Mouse (Mus musculus) limb, embryonic 13.5 days (tissue): Measurements from ENCODE around the gene Spata3. TPM values are rescaled to one million over a fixed set of nuclear protein-coding genes. Genes with fewer than 3 reads are reported as not detected.
"Not testable (repeated sequence)": the region's sequence is repeated elsewhere in the genome, so short reads cannot be mapped to it uniquely, and the experiment has no call there.

Experiments used
- ATAC-seq: fragments of 200-750 bp; cut with Nextera tagmentation; 2 replicates; pipeline ENCODE4 v1.8.0; 2017; ENCODE audit warnings: low read depth, moderate number of reproducible peaks, moderate TSS enrichment; ENCODE audit not compliant: low FRiP score
- H3K27ac ChIP-seq: fragments of 300-500 bp; sonication (generic); 2 replicates; pipeline ENCODE4 v1.5.1; 2015; ENCODE audit warnings: inconsistent platforms, mild to moderate bottlenecking, moderate library complexity
- H3K27me3 ChIP-seq: fragments of 300-500 bp; sonication (generic); 2 replicates; pipeline ENCODE4 v1.6.1; 2015; ENCODE audit warnings: mild to moderate bottlenecking, inconsistent platforms
- H3K36me3 ChIP-seq: fragments of 300-500 bp; sonication (generic); 2 replicates; pipeline ENCODE4 v1.6.1; 2015; ENCODE audit warnings: inconsistent platforms, mild to moderate bottlenecking, moderate library complexity
- H3K4me1 ChIP-seq: fragments of 300-500 bp; sonication (generic); 2 replicates; pipeline ENCODE4 v1.6.1; 2015; ENCODE audit warnings: inconsistent platforms
- H3K4me2 ChIP-seq: fragments of 300-500 bp; sonication (generic); replicated peaks from 2 replicates; pipeline ENCODE4 v1.6.1; 2015; ENCODE audit warnings: inconsistent platforms, mild to moderate bottlenecking, moderate library complexity
- H3K4me3 ChIP-seq: fragments of 300-500 bp; sonication (generic); 2 replicates; pipeline ENCODE4 v1.5.1; 2015; ENCODE audit warnings: moderate library complexity, mild to moderate bottlenecking, inconsistent platforms
- H3K9ac ChIP-seq: fragments of 300-500 bp; sonication (generic); 2 replicates; pipeline ENCODE4 v1.6.1; 2015; ENCODE audit warnings: mild to moderate bottlenecking, inconsistent platforms
- H3K9me3 ChIP-seq: fragments of 300-500 bp; sonication (generic); 2 replicates; pipeline ENCODE4 v1.6.1; 2016; ENCODE audit warnings: inconsistent platforms
- WGBS: fragments of 180-500 bp; shearing (Covaris S2); methylation state at CpG from one replicate; pipeline ENCODE4 v1.1.7; 2015; 5-methylcytosine and 5-hydroxymethylcytosine counted together
- polyA plus RNA-seq: library from polyadenylated mRNA; unstranded; fragments of >200 nt; fragmentation: Nextera tagmentation; extraction: Ambion mirVana; gene quantifications from 2 replicates; pipeline ENCODE4 v1.2.1, GENCODE M21; 2015

The Spata3 gene
- polyA plus RNA-seq, 1 experiment from 2014 or later: not detected

DNA sequence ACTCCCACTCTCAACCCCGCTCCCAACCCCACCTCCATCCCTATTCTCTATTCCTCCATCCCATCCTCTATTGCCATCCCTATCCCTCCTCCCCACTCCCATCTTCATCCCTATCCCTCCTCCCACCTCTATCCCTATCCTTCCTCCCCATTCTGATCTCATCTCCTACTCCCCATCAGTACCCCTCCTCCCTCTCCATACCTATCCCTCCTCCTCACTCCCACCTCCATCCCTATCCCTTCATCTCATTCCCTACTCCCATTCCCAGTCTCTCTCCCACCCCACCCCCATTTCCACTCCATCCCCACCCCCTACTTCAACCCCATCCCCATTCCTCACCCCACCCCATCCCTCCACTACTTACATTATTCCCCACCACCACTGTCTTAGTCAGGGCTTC, 19.4 kb upstream of the Spata3 start:
- no peaks in the 10 kb centered on the region for H3K27me3 ChIP-seq
- WGBS: 96% methylated on average over 1 of the region's 1 CpGs

DNA sequence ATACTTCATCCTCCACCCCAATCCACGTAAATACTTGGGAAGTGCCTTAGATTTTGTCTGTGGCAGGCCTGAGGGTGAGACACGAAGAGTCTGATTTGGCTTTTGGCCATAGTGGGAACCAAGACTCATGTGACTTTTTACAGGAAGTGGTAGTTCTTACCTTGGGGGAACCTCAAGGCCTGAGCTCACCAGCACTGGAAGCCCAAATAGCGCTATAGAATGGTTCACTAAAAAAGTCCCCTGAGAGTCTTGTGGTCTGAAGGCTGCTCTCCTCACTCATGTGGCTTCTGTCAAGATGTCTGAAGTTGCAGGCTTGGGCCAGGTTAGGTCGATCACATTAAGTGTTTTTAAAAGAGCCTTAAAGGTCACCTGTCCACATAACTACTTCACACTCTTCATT, 18.6 kb upstream of the Spata3 start:
- H3K9ac ChIP-seq: no peak overlapping the region
- H3K27me3 ChIP-seq: no peaks in the 10 kb centered on the region
- WGBS: 82% methylated on average over 4 of the region's 4 CpGs
- no peak overlapping the region for H3K4me3 ChIP-seq
- no peaks in the 10 kb centered on the region for H3K36me3 ChIP-seq
- ATAC-seq: no peak
- no peaks in the 10 kb centered on the region for H3K4me1 ChIP-seq
- H3K4me2 ChIP-seq: no peak overlapping the region
- 0 out of 2 replicates have a peak, but pooled peaks cover 4% of the 10 kb centered on the region for H3K9me3 ChIP-seq
- H3K27ac ChIP-seq: no peak overlapping the region

More for the DNA sequence above, 19.4 kb upstream of the Spata3 start:
- no peak for ATAC-seq
- Histone ChIP-seq H3K4me2 (no peak overlapping the region), H3K9ac (no peak overlapping the region), H3K27ac (no peak overlapping the region), H3K4me3 (no peak overlapping the region), H3K36me3 (no peaks in the 10 kb centered on the region), H3K9me3 (0 out of 2 replicates have a peak, but pooled peaks cover 4% of the 10 kb centered on the region), H3K4me1 (no peaks in the 10 kb centered on the region)

DNA sequence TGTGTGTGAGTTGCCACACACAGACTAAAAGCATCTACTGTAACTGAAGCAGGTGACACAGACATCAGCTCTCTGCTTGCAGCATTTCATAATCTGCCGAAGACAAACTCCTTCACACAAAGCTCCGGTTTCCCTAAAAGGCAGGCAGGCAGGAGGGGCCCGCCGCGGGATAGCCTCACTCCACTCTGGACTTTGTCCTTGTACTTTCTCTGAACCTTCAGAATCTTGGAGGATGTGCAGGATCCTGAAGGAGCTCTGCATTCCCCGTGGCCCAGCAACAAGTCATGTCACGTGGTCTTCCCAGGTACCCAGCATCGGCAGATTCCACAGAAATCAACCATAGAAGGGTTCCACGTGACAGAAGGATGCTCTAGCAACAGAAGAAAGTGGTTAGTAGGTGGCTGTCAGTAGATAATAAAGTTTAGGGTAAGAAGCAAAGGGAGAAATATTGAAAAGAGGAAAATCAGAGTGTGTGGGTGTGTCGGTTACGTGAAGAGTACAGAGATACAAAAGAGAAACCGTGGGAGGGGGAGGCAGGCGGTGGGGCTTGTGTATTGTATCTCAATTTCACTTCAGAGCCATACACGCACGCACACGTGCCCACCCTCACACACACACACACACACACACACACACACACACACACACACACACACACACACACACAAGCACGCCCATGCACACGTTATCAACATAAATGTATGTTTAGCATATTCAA, 16.6 kb upstream of the Spata3 start:
- Histone ChIP-seq H3K4me3 (no peak overlapping the region), H3K27me3 (no peaks in the 10 kb centered on the region), H3K4me1 (no peaks in the 10 kb centered on the region), H3K36me3 (no peaks in the 10 kb centered on the region), H3K27ac (no peak overlapping the region), H3K4me2 (no peak overlapping the region), H3K9me3 (0 out of 2 replicates have a peak, but pooled peaks cover 4% of the 10 kb centered on the region), H3K9ac (no peak overlapping the region)
- no peak for ATAC-seq
- WGBS: 82% methylated on average over 18 of the region's 18 CpGs

DNA sequence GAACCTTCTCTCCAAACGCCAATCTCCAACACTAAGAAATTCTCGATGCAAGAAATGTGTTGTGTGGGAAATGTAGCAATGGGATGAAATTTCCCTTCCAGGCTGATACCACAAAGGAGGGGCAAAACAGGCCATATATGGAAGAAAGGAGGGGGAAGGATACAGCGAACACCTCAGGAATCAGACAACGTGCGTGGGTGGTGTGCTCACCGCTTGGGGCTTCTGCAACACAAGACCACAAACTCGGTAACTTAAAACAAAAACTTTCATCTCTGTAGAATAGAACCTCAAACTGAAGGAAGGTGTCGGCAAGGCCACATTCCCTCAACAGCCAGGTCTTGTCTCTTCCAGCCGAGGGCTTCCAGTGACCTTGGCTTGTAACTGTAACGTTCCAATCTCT, 11.1 kb upstream of the Spata3 start:
- no peak overlapping the region for H3K4me3 ChIP-seq
- no peaks in the 10 kb centered on the region for H3K9me3 ChIP-seq
- ATAC-seq: no peak
- H3K4me1 ChIP-seq: 0 out of 2 replicates have a peak, but pooled peaks cover 3% of the 10 kb centered on the region
- H3K27me3 ChIP-seq: no peaks in the 10 kb centered on the region
- H3K9ac ChIP-seq: no peak overlapping the region
- 90% methylated on average over 10 of the region's 10 CpGs for WGBS
- H3K27ac ChIP-seq: no peak overlapping the region
- no peaks in the 10 kb centered on the region for H3K36me3 ChIP-seq
- H3K4me2 ChIP-seq: no peak overlapping the region

DNA sequence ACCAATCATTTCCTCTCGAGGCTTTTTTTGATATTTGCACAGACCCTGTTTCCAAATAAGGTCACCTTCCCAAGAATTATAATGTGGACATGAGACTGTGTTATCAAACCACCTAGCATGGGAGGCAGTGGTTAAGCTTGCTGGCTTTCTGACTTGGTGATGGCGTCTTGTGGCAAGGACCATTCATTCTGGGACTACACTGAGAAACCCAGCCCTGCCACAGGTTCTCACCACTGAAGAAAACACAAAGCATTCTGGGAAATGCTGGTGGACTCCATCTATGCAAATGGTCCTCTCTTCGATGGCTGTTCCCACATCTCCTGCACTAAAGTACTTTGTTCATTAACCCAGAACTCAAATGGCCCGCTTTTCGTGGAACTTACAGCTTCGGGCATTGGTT, 10.6 kb upstream of the Spata3 start:
- no peaks in the 10 kb centered on the region for H3K9me3 ChIP-seq
- no peak overlapping the region for H3K4me3 ChIP-seq
- H3K9ac ChIP-seq: no peak overlapping the region
- no peak overlapping the region for H3K4me2 ChIP-seq
- WGBS: 86% methylated on average over 6 of the region's 6 CpGs
- no peak overlapping the region for H3K27ac ChIP-seq
- ATAC-seq: no peak
- H3K36me3 ChIP-seq: no peaks in the 10 kb centered on the region
- H3K4me1 ChIP-seq: 0 out of 2 replicates have a peak, but pooled peaks cover 3% of the 10 kb centered on the region
- H3K27me3 ChIP-seq: no peaks in the 10 kb centered on the region

DNA sequence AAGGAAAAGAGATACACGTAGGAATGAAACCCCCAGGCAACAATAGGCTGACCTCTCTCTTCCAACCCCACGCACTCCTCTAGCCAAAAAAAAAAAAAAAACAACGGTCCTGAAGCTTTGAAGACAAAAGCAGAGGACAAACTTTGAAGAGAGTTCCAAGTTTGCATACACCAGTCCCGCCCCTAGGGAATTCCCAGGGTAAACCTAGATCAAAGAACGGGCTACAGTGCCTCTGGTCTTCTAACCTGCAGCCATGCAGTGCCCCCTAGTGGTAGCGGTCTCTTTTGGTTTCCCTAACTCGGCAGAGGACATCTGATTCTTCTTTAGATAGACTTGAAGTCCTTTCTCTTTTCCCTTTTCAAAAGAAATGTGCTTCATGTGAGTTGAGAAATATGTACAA, 8.8 kb upstream of the Spata3 start:
- no peak overlapping the region for H3K4me3 ChIP-seq
- H3K4me1 ChIP-seq: 0 out of 2 replicates have a peak, but pooled peaks cover 3% of the 10 kb centered on the region
- no peak overlapping the region for H3K9ac ChIP-seq
- no peak overlapping the region for H3K27ac ChIP-seq
- peak overlapping the region; percentile 31; the same call in 1 of the 2 replicates for H3K4me2 ChIP-seq
- WGBS: 0% methylated on average over 7 of the region's 7 CpGs
- ATAC-seq: no peak
- H3K9me3 ChIP-seq: peaks cover 5% of the 10 kb centered on the region; the same call in 1 of the 2 replicates
- no peaks in the 10 kb centered on the region for H3K27me3 ChIP-seq
- no peaks in the 10 kb centered on the region for H3K36me3 ChIP-seq

DNA sequence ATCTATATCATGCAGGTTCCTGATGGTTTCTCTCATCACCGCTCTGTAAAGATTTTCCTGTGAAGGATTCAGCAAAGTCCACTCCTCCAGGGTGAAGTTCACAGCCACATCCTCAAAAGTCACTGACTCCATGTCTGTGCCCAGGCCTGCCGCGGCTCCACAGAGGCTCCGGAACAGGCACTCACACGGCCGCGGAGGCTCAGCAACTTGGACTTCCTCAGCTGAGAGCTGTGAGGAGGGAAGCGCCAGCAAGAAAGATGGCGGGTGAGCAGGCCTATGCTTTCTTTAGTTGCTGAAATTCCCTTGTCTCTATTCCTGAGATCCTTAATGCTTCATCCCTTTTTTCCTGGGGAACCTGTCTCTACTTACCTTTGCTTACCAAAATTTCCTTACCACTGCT, 858 bp upstream of the Spata3 start:
- H3K4me1 ChIP-seq: peaks cover 10% of the 10 kb centered on the region; the same call in 1 of the 2 replicates
- H3K9ac ChIP-seq, H3K36me3 ChIP-seq, ATAC-seq, H3K9me3 ChIP-seq, H3K4me3 ChIP-seq, H3K4me2 ChIP-seq, H3K27ac ChIP-seq: not testable (repeated sequence)
- 96% methylated on average over 9 of the region's 9 CpGs for WGBS
- peaks cover 37% of the 10 kb centered on the region for H3K27me3 ChIP-seq

DNA sequence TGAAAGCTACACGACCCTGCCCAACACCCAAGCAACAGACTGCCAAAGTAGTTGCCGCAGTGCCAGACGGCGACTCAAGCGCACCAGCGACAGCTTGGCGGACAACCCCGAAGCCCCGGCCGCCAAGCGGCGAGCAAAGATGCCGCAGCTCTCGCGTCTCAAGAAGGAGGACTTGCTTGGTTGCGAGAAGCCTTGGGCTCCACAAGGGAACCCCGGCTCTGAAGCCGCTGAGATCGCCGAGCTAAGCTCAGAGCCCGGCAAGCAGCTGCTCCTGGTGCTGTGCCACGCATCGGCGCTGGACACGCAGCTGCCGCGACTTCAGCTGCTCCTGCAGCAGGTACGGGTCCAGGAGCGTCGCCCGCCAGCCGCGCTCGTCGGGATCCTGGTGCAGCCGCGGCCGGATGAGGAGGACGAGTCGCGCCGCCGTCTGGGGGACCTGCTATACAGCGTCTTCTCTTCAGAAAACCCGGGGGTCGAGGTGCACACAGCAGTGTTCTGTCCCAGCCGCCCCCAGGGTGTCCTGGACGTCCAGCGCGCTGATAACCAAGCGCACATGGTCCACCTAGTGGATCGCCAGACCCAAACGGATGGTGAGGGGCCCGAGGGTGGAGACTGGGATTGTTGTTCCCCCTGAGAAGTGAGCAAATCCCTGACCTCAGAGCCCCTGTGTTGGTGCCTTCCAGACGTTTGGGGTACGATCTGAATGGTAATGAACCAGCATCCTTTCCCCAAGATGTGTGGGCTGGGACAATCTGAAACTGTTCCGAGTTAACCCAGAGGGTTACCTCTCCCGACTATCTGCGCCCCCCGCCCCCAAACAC, 1.8 kb downstream of the Spata3 start:
- peaks cover 48% of the 10 kb centered on the region for H3K27me3 ChIP-seq
- ATAC-seq: peak; percentile 69
- H3K36me3 ChIP-seq: no peaks in the 10 kb centered on the region
- WGBS: 3% methylated on average over 60 of the region's 60 CpGs
- peak overlapping the region; percentile 62 for H3K9ac ChIP-seq
- peak overlapping the region; percentile 94 for H3K4me2 ChIP-seq
- H3K4me1 ChIP-seq: peaks cover 10% of the 10 kb centered on the region; the same call in 1 of the 2 replicates
- H3K4me3 ChIP-seq: peak overlapping the region; percentile 57
- H3K9me3 ChIP-seq: no peaks in the 10 kb centered on the region
- H3K27ac ChIP-seq: no peak overlapping the region

DNA sequence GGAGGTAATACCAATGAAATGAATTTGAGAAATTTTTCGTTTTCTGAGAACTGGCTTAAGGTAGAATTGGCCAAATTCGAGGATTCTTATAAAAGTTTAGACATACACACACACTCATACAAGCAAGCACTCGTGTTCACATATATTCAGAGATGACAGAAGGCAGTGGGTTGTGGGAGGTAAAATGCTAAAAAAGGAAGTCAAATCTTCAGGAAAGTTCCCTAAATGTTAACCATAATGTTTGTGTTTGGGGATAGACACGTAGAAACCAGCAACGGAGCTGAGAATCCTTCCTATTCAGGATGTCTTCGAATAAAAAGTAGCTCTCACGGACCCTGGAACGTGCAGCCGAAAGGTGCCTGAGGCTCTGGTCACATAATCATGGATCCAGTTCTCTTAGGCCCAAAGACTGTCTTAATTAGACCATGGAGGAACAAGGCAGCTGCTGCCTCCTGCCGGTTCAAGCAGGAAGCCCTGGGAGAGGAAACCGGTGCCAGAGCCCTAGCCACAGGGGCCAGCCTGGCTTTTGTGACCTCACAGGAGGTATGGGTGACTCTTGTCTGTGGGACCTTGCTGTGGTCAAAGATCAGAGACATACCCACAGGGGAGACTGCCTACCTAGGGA, 4.9 kb downstream of the Spata3 start:
- Histone ChIP-seq H3K9ac (no peak overlapping the region), H3K4me2 (no peak overlapping the region), H3K4me1 (peaks cover 10% of the 10 kb centered on the region; the same call in 1 of the 2 replicates), H3K9me3 (no peaks in the 10 kb centered on the region), H3K36me3 (no peaks in the 10 kb centered on the region), H3K27me3 (peaks cover 46% of the 10 kb centered on the region), H3K27ac (no peak overlapping the region), H3K4me3 (no peak overlapping the region)
- 64% methylated on average over 11 of the region's 11 CpGs for WGBS
- no peak for ATAC-seq

DNA sequence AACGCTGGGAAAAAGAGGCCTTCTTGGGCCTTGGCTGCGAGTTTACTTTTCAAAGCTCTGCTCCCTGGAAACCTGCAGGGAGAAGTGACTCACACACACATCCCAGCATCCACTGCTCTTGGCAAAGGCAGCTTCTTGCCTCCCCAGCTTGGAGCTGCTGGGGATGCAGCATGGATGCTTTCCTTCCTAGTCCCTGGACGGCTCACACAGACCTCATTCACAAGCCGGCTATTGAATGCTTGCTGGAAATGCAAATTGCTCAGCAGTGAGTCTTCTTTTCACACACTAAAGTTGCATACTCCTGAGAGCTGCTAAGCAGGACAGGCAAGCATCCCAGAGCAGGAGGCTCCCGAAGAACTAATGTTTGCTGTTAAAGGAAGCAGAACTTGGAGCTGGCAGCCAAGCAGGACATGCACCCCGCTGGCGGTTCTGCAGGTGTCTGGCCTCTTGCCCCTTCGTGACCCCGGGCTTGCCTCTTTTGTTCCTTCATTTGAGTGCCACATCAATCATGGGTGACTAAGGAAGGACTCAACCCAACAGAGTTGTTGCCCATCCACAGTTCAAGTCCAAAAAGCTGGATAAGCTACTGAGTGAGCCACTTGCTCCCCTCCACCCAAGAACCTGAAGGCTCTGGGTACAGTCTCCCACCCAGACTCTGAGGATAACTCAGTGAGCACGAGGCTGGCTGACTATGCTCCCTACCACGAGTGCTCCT, 15.8 kb downstream of the Spata3 start:
- Histone ChIP-seq H3K4me2 (no peak overlapping the region), H3K4me3 (no peak overlapping the region), H3K9me3 (no peaks in the 10 kb centered on the region), H3K4me1 (no peaks in the 10 kb centered on the region), H3K9ac (no peak overlapping the region), H3K27me3 (peaks cover 13% of the 10 kb centered on the region; the same call in 1 of the 2 replicates), H3K36me3 (no peaks in the 10 kb centered on the region), H3K27ac (no peak overlapping the region)
- 23% methylated on average over 11 of the region's 11 CpGs for WGBS
- no peak for ATAC-seq

DNA sequence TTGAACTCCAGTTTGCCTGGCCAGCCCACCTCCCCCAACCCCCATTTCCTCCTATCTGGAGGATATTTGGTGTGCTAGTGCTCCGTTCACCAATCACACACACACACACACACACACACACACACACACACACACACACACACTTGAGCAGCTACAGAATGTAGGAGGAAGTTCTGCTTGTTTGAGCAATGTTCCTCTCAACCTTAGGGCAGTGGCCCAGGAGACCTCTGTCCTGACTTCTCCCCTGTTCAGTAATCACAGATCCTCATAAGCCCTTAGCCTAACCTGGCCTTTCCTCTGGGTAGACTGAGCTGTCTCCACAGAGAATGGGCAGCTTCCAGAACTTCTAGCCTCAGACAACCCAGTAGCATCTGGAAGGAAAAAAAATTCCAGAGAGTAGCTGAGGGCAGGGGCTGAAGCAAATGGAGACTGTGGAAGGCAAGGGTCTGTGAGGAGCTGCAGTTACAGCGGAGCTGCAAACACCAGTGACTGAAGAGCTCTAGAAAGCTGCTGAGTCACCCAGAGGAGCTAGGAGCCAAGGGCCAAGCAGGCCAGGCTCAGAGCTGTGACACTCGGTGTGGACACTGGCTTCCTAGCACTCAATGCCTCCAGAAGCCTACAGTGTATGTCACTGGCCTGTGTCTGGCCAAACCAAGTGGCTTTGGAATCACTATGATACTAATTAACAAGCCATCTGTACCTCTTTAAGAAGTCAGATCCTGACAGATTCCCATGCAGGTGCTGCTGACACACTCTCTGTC, 21.8 kb downstream of the Spata3 start:
- Histone ChIP-seq H3K36me3 (no peaks in the 10 kb centered on the region), H3K27me3 (peaks cover 8% of the 10 kb centered on the region), H3K9me3 (peaks cover 16% of the 10 kb centered on the region; the same call in 1 of the 2 replicates), H3K4me1 (no peaks in the 10 kb centered on the region), H3K4me2 (no peak overlapping the region), H3K9ac (no peak overlapping the region), H3K27ac (no peak overlapping the region), H3K4me3 (no peak overlapping the region)
- 60% methylated on average over 3 of the region's 3 CpGs for WGBS
- no peak for ATAC-seq
